Mouse (Mus musculus): ENCODE measurements around the gene Pi16. TPM values are rescaled to one million over a fixed set of nuclear protein-coding genes. Genes with fewer than 3 reads are reported as not detected.
"Not testable (repeated sequence)": the region's sequence is repeated elsewhere in the genome, so short reads cannot be mapped to it uniquely, and the experiment has no call there.

The Pi16 gene
- polyA plus RNA-seq, 1 experiment from 2014 or later, result 1.2 TPM

- Histone ChIP-seq H3K9me3 (replicated peaks; ENCODE audit: control insufficient read depth, low read length) (no peaks in the 10 kb centered on the region), H3K9ac (ENCODE audit: low read length) (no peak overlapping the region), H3K27me3 (replicated peaks; ENCODE audit: control insufficient read depth, insufficient read depth, low read length) (no peaks in the 10 kb centered on the region), H3K4me1 (ENCODE audit: control insufficient read depth, insufficient read depth, low read length) (peaks cover 19% of the 10 kb centered on the region), H3K4me3 (ENCODE audit: low read depth, low read length) (no peak overlapping the region), H3K4me2 (ENCODE audit: low read length) (no peak overlapping the region), H3K27ac (ENCODE audit: low read depth, low read length) (no peak overlapping the region), H3K36me3 (ENCODE audit: control insufficient read depth, insufficient read depth, low read length) (peaks cover 53% of the 10 kb centered on the region)
- DNase-seq (ENCODE audit: low spot score), result no peak
- 91% methylated on average over 5 of the region's 5 CpGs for WGBS
- no peak for ATAC-seq
Observed at GRCm38 (mm10) chr17:29343241-29343640, 25.8 kb downstream of the Pi16 start.

GRCm38 (mm10) chr17:29345272-29345671 is 27.8 kb downstream of the Pi16 start:
- 0 out of 2 replicates have a peak overlapping the region, but pooled peaks have one; percentile 89 for H3K9ac ChIP-seq (ENCODE audit: low read length)
- no peaks in the 10 kb centered on the region for H3K27me3 ChIP-seq (replicated peaks; ENCODE audit: control insufficient read depth, insufficient read depth, low read length)
- H3K27ac ChIP-seq (ENCODE audit: low read depth, low read length), result 0 out of 2 replicates have a peak overlapping the region, but pooled peaks have one; percentile 93
- no peak overlapping the region for H3K4me3 ChIP-seq (ENCODE audit: low read depth, low read length)
- peaks cover 33% of the 10 kb centered on the region for H3K36me3 ChIP-seq (ENCODE audit: control insufficient read depth, insufficient read depth, low read length)
- H3K9me3 ChIP-seq (replicated peaks; ENCODE audit: control insufficient read depth, low read length), result no peaks in the 10 kb centered on the region
- ATAC-seq, result no peak
- H3K4me2 ChIP-seq (ENCODE audit: low read length), result peak overlapping the region; percentile 67; the same call in 1 of the 2 replicates
- H3K4me1 ChIP-seq (ENCODE audit: control insufficient read depth, insufficient read depth, low read length), result peaks cover 19% of the 10 kb centered on the region
- WGBS, result 90% methylated on average over 12 of the region's 12 CpGs
- no peak for DNase-seq (ENCODE audit: low spot score)

- H3K27me3 ChIP-seq (replicated peaks; ENCODE audit: control insufficient read depth, insufficient read depth, low read length), result no peaks in the 10 kb centered on the region
- peak overlapping the region; percentile 89 for H3K9ac ChIP-seq (ENCODE audit: low read length)
- H3K9me3 ChIP-seq (replicated peaks; ENCODE audit: control insufficient read depth, low read length), result no peaks in the 10 kb centered on the region
- peak; percentile 83 for DNase-seq (ENCODE audit: low spot score)
- H3K36me3 ChIP-seq (ENCODE audit: control insufficient read depth, insufficient read depth, low read length), result peaks cover 24% of the 10 kb centered on the region
- peak overlapping the region; percentile 95 for H3K4me3 ChIP-seq (ENCODE audit: low read depth, low read length)
- ATAC-seq, result peak; percentile 57
- peak overlapping the region; percentile 93 for H3K27ac ChIP-seq (ENCODE audit: low read depth, low read length)
- 2% methylated on average over 11 of the region's 11 CpGs for WGBS
- peak overlapping the region; percentile 67 for H3K4me2 ChIP-seq (ENCODE audit: low read length)
- peaks cover 19% of the 10 kb centered on the region for H3K4me1 ChIP-seq (ENCODE audit: control insufficient read depth, insufficient read depth, low read length)
Observed at GRCm38 (mm10) chr17:29346496-29347125, 29.1 kb downstream of the Pi16 start.

GRCm38 (mm10) chr17:29347126-29347644 is 29.7 kb downstream of the Pi16 start:
- peaks cover 20% of the 10 kb centered on the region for H3K36me3 ChIP-seq (ENCODE audit: control insufficient read depth, insufficient read depth, low read length)
- H3K4me2 ChIP-seq (ENCODE audit: low read length), result peak overlapping the region; percentile 67
- under 1% methylated on average over 38 of the region's 45 CpGs for WGBS
- H3K4me1 ChIP-seq (ENCODE audit: control insufficient read depth, insufficient read depth, low read length), result peaks cover 14% of the 10 kb centered on the region
- no peaks in the 10 kb centered on the region for H3K9me3 ChIP-seq (replicated peaks; ENCODE audit: control insufficient read depth, low read length)
- peak overlapping the region; percentile 93 for H3K27ac ChIP-seq (ENCODE audit: low read depth, low read length)
- H3K4me3 ChIP-seq (ENCODE audit: low read depth, low read length), result peak overlapping the region; percentile 95
- peak; percentile 47 for ATAC-seq
- peak overlapping the region; percentile 89 for H3K9ac ChIP-seq (ENCODE audit: low read length)
- no peaks in the 10 kb centered on the region for H3K27me3 ChIP-seq (replicated peaks; ENCODE audit: control insufficient read depth, insufficient read depth, low read length)
- DNase-seq (ENCODE audit: low spot score), result peak; percentile 53

- ATAC-seq, result peak; percentile 90
- no peaks in the 10 kb centered on the region for H3K27me3 ChIP-seq (replicated peaks; ENCODE audit: control insufficient read depth, insufficient read depth, low read length)
- peak within 1 kb of the TSS; percentile 89 for H3K9ac ChIP-seq (ENCODE audit: low read length)
- H3K4me1 ChIP-seq (ENCODE audit: control insufficient read depth, insufficient read depth, low read length), result peaks cover 14% of the 10 kb centered on the region
- H3K36me3 ChIP-seq (ENCODE audit: control insufficient read depth, insufficient read depth, low read length), result peaks cover 14% of the 10 kb centered on the region
- peak within 1 kb of the TSS; percentile 93 for H3K27ac ChIP-seq (ENCODE audit: low read depth, low read length)
- H3K9me3 ChIP-seq (replicated peaks; ENCODE audit: control insufficient read depth, low read length), result no peaks in the 10 kb centered on the region
- WGBS, result under 1% methylated on average over 41 of the region's 53 CpGs
- H3K4me3 ChIP-seq (ENCODE audit: low read depth, low read length), result peak within 1 kb of the TSS; percentile 95
- peak within 1 kb of the TSS; percentile 67 for H3K4me2 ChIP-seq (ENCODE audit: low read length)
- DNase-seq (ENCODE audit: low spot score), result peak; percentile 97
Observed at GRCm38 (mm10) chr17:29347645-29348256, 30.3 kb downstream of the Pi16 start, which contains the start of gene Mtch1. Gene Mtch1, minus strand, starts transcription at chr17:29347934.

GRCm38 (mm10) chr17:29348996-29349395 is 31.5 kb downstream of the Pi16 start:
- 72% methylated on average over 2 of the region's 2 CpGs for WGBS
- DNase-seq (ENCODE audit: low spot score) (no peak), ATAC-seq (no peak)
- Histone ChIP-seq H3K9ac (ENCODE audit: low read length) (no peak overlapping the region), H3K27ac (ENCODE audit: low read depth, low read length) (no peak overlapping the region), H3K4me3 (ENCODE audit: low read depth, low read length) (no peak overlapping the region), H3K4me2 (ENCODE audit: low read length) (no peak overlapping the region), H3K36me3 (ENCODE audit: control insufficient read depth, insufficient read depth, low read length) (peaks cover 3% of the 10 kb centered on the region), H3K9me3 (replicated peaks; ENCODE audit: control insufficient read depth, low read length) (no peaks in the 10 kb centered on the region), H3K27me3 (replicated peaks; ENCODE audit: control insufficient read depth, insufficient read depth, low read length) (no peaks in the 10 kb centered on the region), H3K4me1 (ENCODE audit: control insufficient read depth, insufficient read depth, low read length) (peaks cover 14% of the 10 kb centered on the region)

GRCm38 (mm10) chr17:29351056-29351455 is 33.6 kb downstream of the Pi16 start:
- not testable (repeated sequence) for H3K27me3 ChIP-seq (replicated peaks; ENCODE audit: control insufficient read depth, insufficient read depth, low read length); H3K27ac ChIP-seq (ENCODE audit: low read depth, low read length); H3K36me3 ChIP-seq (ENCODE audit: control insufficient read depth, insufficient read depth, low read length); H3K9ac ChIP-seq (ENCODE audit: low read length); H3K9me3 ChIP-seq (replicated peaks; ENCODE audit: control insufficient read depth, low read length); DNase-seq (ENCODE audit: low spot score); ATAC-seq; H3K4me3 ChIP-seq (ENCODE audit: low read depth, low read length); H3K4me2 ChIP-seq (ENCODE audit: low read length)
- 56% methylated on average over 5 of the region's 5 CpGs for WGBS
- H3K4me1 ChIP-seq (ENCODE audit: control insufficient read depth, insufficient read depth, low read length), result peaks cover 17% of the 10 kb centered on the region

- peak; percentile 72 for DNase-seq (ENCODE audit: low spot score)
- Histone ChIP-seq H3K27ac (ENCODE audit: low read depth, low read length) (peak overlapping the region; percentile 97), H3K36me3 (ENCODE audit: control insufficient read depth, insufficient read depth, low read length) (no peaks in the 10 kb centered on the region), H3K9me3 (replicated peaks; ENCODE audit: control insufficient read depth, low read length) (no peaks in the 10 kb centered on the region), H3K27me3 (replicated peaks; ENCODE audit: control insufficient read depth, insufficient read depth, low read length) (no peaks in the 10 kb centered on the region), H3K4me3 (ENCODE audit: low read depth, low read length) (no peak overlapping the region), H3K4me2 (ENCODE audit: low read length) (peak overlapping the region; percentile 55), H3K9ac (ENCODE audit: low read length) (peak overlapping the region; percentile 61), H3K4me1 (ENCODE audit: control insufficient read depth, insufficient read depth, low read length) (peaks cover 25% of the 10 kb centered on the region)
- ATAC-seq, result peak; percentile 54
- WGBS, result 17% methylated on average over 5 of the region's 5 CpGs
Observed at GRCm38 (mm10) chr17:29355461-29355840, 38.0 kb downstream of the Pi16 start.
